Mouse (Mus musculus) embryo, embryonic 10 days (tissue): ENCODE data around the gene Selenok.

Experiments
- DNase-seq: peaks from one replicate; pipeline ENCODE4 v3.0.0-alpha.2; 2015; ENCODE audit warnings: low spot score

The Selenok gene

GRCm38 (mm10) chr14:29968075-29968821 is at the start of gene Selenok:
Gene Selenok, plus strand, starts transcription at chr14:29968308.
- DNase-seq = peak; percentile 100

DNA sequence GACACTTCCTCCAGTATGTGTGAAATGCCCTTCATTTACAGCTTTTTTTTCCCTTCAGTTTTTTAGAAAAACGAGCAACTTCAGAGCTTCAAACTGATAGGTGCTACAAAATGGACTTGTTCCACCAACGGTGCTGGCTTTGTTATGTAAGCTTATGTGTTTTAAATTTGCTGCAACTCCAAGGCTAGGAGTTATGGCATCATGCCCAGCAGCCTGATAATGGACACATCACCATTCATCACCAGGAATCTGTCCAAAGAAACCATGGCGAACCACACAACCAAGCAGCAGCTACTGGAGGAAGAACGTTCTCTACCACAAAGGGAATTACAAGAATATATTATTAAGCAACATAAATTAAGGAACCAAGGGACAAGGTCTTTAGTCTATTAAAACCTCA is 39.1 kb upstream of the Selenok start:
- DNase-seq = no peak

DNA sequence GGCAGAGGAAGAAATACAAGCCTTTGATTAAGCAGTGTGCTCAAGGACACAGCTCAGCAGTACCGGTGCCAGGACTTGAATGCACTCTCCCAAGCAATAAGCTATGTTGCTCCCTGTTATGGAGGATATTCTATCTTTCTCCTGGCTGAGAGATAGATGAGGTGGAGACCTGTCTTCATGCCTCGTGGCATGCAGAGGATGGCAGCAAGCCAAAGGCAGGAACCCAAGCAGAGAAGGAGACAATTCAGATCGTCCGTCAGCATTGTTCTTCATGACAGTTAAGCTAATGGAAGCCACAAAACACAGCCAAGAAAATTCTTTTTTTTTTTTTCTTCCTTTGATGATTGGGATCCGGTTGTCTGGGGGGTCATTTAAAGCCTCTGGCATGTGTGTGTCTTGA is 32.6 kb upstream of the Selenok start:
- DNase-seq = no peak

DNA sequence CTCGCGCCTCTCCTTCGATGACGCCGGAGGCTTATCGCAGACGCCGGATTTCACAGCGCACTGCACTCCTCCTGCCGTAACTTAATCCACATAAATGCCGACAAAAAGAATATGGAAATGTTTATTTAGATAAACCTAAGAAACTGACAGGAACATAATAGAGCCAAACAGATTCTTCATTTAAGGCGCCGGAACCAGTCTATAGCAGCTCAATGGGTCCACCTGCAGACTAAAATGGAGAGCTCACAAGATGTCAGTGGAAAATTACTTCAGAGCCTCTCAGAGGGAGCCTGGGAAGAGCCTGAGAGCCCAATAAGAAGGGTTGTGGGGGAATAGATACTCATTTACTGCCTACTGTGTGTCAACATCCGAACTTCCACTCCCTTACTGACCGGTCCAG is 30.6 kb upstream of the Selenok start:
- no peak for DNase-seq

DNA sequence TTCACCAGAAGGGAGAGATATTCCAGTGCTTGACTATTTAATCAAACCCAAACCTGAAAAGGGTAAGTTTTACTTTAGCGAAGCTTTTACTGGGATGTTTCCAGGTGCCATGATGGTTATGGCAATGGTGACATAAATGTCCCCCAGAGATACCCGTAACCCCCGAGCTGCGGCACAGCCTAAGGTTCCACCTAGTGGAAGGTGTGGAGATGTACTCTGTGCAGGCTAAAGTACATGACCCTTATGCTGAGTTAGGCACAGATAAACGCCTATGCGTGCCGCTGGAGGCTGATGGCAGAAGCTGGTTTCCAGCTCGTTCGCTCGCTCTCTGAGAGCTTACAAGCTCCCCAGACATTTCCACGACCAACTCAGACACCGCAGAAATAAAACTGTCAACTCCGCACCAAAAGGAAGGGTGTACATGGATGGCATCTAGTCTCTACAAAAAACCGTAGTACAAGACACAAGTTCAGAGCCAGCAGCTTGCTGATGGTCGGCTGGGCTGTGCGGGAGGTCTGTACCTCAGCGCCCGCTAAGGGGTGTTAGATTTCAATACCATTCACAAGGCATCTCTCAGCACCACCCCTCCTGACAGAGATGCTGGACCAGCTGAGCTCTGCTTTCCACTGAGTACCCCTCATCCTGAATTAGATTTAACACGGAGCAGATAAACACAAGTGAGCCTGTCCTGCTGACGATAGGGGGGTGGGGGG is 28.4 kb upstream of the Selenok start:
- peak; percentile 46 for DNase-seq

DNA sequence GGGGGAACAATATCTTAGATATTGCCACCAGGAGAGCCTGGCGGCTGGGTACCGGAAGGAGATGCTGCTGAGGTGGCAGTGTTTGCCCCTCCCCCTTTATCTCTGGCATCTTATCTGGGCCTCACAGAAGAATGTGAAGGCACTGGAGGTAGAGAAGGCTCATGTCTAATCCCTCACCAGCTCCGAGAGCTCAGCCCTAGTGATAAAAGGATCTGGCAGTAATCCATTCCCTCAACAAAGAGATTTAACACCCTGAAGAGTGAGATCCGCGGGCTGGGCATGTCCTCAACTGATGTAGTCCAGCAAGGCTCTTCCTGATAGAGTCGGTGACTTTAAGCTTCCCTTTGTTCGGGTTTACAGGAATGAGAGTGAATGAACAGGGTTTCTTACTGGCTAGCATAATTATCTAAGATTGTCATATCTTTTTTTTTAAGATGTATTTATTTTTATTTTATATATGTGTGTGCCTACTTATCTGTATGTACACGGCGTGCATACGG is 27.7 kb upstream of the Selenok start:
- peak; percentile 37 for DNase-seq

- DNase-seq = peak; percentile 49
Measured at GRCm38 (mm10) chr14:29940877-29941276, 27.2 kb upstream of the Selenok start.

DNA sequence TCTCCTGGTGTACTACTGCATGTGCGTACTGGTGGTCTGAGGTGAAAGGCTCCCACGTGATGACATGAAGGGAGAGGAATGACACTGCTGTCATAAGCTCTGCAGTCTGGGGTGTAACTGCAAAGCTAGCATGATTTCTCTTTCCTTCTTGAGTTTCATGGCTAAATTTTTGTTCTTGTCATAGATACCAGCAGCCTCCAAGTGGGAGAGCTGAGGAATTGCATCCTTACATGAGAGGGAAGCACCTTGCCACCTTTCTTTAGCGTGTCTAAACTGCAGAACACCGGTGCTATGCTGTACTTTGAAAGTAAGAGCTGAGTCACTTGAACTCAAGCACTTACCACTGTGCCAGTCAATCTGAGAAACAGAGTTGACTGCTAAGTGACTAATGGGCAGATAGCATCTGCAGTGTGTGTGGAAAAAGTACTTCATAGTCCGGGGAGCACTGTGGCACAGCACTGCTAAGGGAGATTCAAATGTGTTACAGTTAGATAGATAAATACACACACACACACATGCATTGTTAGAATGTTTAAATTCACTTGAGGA is 21.3 kb upstream of the Selenok start:
- DNase-seq = no peak

DNA sequence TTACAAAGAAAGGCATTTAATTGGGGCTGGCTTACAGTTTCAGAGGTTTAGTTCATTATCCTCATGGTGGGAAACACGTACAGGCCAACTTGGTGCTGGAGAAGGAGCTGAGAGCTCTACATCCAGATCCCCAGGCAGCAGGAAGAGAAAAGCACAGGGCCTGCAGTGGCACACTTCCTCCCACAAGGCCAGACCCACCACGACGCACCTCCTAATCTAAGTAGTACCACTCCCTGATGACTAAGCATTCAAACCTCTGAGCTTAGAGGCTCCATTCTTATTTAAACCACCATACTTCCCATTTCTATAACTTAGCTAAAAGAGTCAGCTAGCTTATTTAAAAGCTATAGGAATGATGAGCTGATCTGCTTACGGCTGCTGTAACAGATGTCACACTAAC is 17.3 kb upstream of the Selenok start:
- no peak for DNase-seq

- DNase-seq = no peak
Measured at GRCm38 (mm10) chr14:29957393-29957792, 10.7 kb upstream of the Selenok start.

- no peak for DNase-seq
Measured at GRCm38 (mm10) chr14:29967611-29968010, 497 bp upstream of the Selenok start.

DNA sequence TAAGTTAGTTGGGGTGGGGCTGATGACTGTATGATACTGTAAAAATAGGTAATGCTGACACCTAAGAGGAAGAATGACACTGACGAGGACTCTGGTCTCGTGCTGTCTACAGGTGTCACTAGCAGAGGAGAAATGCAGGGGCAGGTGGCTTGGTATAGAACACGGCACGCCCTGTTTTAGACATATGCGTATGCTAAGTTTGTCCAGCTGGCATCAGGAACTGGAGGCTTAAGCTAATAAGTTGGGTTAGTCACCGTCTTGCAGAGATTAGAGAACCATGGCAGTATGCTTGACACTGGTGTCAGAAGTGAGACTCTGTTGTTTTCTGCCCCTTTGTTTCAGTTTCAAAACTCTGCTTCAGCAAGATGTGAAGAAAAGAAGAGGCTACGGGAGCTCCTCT is 3.3 kb downstream of the Selenok start:
- no peak for DNase-seq

DNA sequence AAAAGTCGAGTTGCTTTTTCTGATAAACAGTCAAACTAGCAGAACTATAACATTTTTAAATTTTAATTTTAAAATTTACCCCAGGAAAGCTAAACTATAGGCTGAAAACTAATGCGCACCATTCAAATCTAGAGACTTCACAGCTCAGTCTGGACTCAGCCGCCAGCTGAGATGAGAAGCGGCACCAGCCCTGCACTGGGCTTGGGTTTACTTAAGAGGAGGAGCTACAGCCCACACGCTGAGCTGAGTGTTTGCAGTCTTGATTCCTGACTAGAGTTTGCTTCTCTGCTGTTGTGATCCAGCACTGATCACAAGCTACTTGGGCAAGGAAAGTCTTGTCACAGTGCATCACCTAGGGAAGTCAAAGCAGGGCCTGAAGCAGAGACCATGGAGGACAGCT is 3.9 kb downstream of the Selenok start:
- DNase-seq = no peak

- no peak for DNase-seq
Measured at GRCm38 (mm10) chr14:29976927-29977326, 8.8 kb downstream of the Selenok start.

DNA sequence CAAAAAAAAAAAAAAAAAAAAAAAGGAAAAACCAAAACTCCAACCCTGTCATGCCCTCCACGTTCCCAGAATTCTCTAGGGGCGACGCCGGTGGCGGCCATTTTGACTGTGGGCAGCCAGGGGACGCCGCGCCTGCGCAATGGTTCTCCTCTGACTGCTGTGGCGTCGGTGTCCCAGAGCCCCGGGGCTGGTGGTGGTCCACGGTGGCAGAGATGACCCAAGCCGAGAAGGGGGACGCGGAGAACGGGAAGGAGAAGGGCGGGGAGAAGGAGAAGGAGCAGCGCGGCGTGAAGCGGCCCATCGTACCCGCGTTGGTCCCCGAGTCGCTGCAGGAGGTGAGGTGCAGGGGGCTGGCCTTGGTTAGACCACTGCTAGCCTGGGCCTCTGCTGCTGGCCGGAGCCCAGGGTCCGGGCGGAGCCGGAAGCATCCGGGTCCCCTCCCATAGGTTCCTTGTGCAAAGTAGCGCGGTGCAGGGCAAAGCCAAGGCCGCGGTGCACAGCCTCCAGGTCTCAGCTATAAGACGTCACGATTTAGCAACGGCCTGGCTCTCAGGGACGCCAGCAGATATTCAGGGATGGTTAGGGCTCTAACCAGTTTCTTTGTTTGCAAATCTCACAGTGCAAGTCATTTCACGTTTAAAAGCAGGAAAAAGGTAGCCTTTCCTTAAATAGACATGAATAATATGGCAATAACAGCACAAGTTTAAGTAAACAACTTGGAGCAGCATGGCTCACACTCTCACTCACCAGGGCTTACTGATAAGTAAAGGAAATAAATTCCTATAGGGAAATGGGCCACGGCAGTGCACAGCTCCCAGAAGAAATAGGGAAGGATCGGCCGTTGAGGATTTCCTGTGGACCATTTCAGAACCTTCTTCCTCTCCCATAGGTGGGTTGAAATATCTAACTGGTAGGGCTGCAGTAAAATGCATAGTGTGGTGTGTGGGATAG is 10.4 kb downstream of the Selenok start, which contains the start of gene Actr8:
Gene Actr8 (plus strand): TSS at position 84 of the 951 bp plus-strand sequence.
- peak; percentile 95 for DNase-seq

DNA sequence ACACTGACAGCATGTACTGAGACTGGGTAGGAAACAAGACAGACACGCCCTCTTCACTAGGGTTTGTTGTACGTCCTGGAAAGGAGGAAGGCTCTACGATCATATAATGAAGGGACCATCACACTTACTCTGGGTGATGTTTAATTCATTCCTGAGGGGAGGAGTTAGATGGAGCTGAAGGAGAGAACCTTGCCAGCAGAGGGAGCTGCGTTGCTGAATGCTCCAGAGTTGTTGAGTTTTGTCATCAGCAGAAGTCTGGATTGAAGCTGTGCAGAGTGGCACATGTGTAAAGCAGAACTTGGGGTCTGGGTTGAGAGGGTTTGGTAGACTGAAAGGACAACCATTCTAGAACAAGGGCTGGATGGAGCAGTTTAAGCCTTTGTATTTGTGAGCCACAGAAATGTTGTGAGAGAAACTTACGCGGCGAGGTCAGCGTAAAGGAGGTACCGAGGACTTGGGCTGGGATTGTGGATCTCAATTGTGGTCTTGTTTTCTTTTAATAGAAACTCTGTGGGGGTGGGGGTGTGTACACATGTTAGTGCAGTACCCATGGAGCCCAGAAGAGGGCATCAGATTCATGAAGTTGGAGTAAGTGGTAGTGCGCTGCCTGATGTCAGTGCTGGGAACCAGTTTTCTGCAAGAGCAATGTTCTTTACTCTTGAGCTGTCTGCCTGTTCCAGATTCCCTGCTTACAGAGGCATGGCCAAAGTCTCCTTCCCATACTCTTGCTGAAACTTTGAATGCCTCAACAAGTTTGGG is 12.5 kb downstream of the Selenok start:
- DNase-seq = no peak

- DNase-seq = no peak
Measured at GRCm38 (mm10) chr14:29986096-29986495, 18.0 kb downstream of the Selenok start.

DNA sequence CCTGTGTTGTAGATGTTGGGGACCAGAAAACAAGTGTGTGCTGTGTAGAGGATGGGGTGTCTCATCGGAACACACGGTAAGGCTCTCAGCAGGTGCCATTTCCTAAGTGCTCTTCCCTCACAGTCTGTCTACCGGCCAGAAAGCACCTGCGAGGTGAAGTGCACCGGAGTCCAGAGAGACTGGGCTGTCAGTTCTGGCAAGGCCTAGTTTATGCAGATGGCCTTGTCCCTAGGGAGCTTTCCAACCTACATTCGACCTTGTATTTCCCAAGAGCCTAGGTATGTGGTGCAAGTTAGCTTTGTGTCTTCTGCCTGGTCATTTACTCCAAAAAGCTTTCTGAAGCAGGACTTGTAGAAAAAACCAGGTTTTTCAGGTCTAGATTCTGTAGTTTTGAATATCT is 19.2 kb downstream of the Selenok start:
- no peak for DNase-seq

GRCm38 (mm10) chr14:29987739-29988138 is 19.6 kb downstream of the Selenok start:
- DNase-seq = no peak

DNA sequence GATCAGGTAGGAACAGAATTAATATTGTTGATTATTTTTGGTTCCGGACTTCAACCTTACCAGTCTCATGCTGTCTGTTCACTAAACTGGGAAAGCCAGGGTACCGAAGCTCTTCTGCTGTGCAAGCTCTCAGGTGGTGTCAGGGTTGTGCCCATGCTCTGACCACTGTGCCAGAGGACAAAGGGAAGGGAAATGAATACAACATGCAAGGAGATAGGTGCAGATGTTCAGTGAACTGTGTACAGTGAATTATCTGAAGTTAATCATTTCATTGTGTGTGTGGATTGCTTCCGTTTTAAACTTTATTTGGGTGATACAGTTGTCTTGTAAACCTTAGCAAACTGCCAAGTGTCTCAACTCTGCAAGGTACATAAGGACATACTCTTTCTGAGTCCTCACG is 20.2 kb downstream of the Selenok start:
- DNase-seq = no peak

DNA sequence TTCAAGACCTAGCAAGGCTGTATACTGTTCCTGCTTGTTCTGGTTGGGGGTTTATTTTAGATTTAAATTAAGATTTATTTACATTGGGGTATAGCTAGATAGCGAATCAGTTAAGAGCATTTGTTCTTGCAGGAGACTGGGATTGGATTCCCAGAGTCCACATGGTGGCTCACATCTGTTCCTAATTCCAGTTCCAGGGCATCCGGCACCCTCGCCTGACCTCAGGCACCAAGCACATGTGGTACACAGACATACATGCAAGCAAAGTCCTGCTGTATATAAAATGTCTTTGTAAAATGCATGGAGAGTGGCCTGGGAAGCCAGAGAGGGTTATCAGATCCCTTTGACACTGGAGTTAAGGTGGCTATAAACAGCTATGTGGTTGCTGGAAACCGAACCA is 26.9 kb downstream of the Selenok start:
- DNase-seq = peak; percentile 70
